Mouse (Mus musculus) midbrain, postnatal 0 days (tissue): ENCODE results near the gene Mgat4d. TPM values are rescaled to one million over a fixed set of nuclear protein-coding genes. Genes with fewer than 3 reads are reported as not detected.
A peak's percentile ranks its signal among the peaks of the same experiment; 100 is the strongest.

ENCODE experiments used
- ATAC-seq: fragments of 200-750 bp; cut with Nextera tagmentation; 2 replicates; pipeline ENCODE4 v1.8.0; 2017; ENCODE audit warnings: moderate number of reproducible peaks, mild to moderate bottlenecking, moderate TSS enrichment, moderate library complexity; ENCODE audit not compliant: low FRiP score
- DNase-seq: peaks from one replicate; pipeline ENCODE4 v3.0.0-alpha.2; 2015; ENCODE audit warnings: low spot score
- H3K27ac ChIP-seq: fragments of 300-500 bp; sonication (generic); 2 replicates; pipeline ENCODE4 v1.5.1; 2014; ENCODE audit warnings: low read depth, mild to moderate bottlenecking, low read length, mixed read lengths
- H3K27me3 ChIP-seq: fragments of 300-500 bp; sonication (generic); 2 replicates; pipeline ENCODE4 v1.6.1; 2014; ENCODE audit warnings: low read length, control low read depth, mixed read lengths; ENCODE audit not compliant: insufficient read depth
- H3K36me3 ChIP-seq: fragments of 300-500 bp; sonication (generic); 2 replicates; pipeline ENCODE4 v1.6.1; 2014; ENCODE audit warnings: low read length, control low read depth, mixed read lengths; ENCODE audit not compliant: insufficient read depth
- H3K4me1 ChIP-seq: fragments of 300-500 bp; sonication (generic); 2 replicates; pipeline ENCODE4 v1.6.1; 2014; ENCODE audit warnings: mild to moderate bottlenecking, control low read depth, antibody characterized with exemption, low read length, mixed read lengths; ENCODE audit not compliant: insufficient read depth
- H3K4me2 ChIP-seq: fragments of 300-500 bp; sonication (generic); 2 replicates; pipeline ENCODE4 v1.6.1; 2014; ENCODE audit warnings: low read depth, mild to moderate bottlenecking, low read length, mixed read lengths; ENCODE audit not compliant: poor library complexity, severe bottlenecking
- H3K4me3 ChIP-seq: fragments of 300-500 bp; sonication (generic); 2 replicates; pipeline ENCODE4 v1.5.1; 2014; ENCODE audit warnings: low read depth, mild to moderate bottlenecking, low read length, moderate library complexity
- H3K9ac ChIP-seq: fragments of 300-500 bp; sonication (generic); replicated peaks from 2 replicates; pipeline ENCODE4 v1.6.1; 2014; ENCODE audit warnings: mild to moderate bottlenecking, low read length, moderate library complexity, mixed read lengths; ENCODE audit not compliant: poor library complexity, severe bottlenecking
- H3K9me3 ChIP-seq: fragments of 300-500 bp; sonication (generic); 2 replicates; pipeline ENCODE4 v1.6.1; 2016; ENCODE audit warnings: low read length, control low read depth
- CTCF ChIP-seq: IDR thresholded peaks from 2 replicates; pipeline ENCODE4 v1.5.1; 2016; ENCODE audit warnings: antibody characterized with exemption, mild to moderate bottlenecking
- WGBS: fragments of 180-500 bp; shearing (Covaris S2); extraction: QIAGEN DNeasy Blood & Tissue Kit; methylation state at CpG from one replicate; pipeline ENCODE4 v1.1.7; 2014; 5-methylcytosine and 5-hydroxymethylcytosine counted together
- polyA plus RNA-seq: library from polyadenylated mRNA; unstranded; fragments of >200 nt; fragmentation: Nextera tagmentation; extraction: Ambion mirVana; gene quantifications from 2 replicates; pipeline ENCODE4 v1.2.1, GENCODE M21; 2015
- total RNA-seq: library from RNA; depleted of rRNA; stranded (reverse); fragments of >200 nt; gene quantifications from 2 replicates; pipeline ENCODE4 v1.2.3, GENCODE M21; 2014

The Mgat4d gene
- total and polyA plus RNA-seq, 2 experiments from 2014 or later = not detected

DNA sequence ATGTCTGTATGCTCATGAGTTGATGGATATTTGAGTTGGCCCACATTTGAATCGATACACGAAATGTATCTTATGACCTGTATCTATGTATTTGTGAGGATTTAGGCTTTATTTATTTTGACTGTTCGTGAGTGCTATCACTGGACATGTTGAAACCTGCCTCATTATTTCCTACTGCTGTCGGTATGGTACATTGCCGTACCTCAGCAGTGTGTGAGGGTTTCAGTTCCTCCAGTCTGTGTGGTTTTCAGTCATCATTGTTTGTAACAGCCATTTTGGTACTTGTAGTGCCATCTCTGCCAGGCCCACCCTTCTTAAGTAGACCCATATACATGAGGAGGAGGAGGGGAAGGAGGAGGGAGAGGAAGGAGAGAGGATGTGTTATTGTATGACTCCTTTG, 46.1 kb downstream of the Mgat4d start:
- H3K9ac ChIP-seq = no peak overlapping the region
- H3K4me2 ChIP-seq = no peak overlapping the region
- H3K4me1 ChIP-seq = peaks cover 4% of the 10 kb centered on the region; the same call in 1 of the 2 replicates
- H3K27me3 ChIP-seq = no peaks in the 10 kb centered on the region
- no peaks in the 10 kb centered on the region for H3K36me3 ChIP-seq
- 96% methylated on average over 5 of the region's 5 CpGs for WGBS
- H3K4me3 ChIP-seq = no peak overlapping the region
- ATAC-seq (no peak), DNase-seq (no peak)
- no peak overlapping the region for H3K27ac ChIP-seq
- no peak for TF ChIP-seq CTCF
- no peaks in the 10 kb centered on the region for H3K9me3 ChIP-seq

DNA sequence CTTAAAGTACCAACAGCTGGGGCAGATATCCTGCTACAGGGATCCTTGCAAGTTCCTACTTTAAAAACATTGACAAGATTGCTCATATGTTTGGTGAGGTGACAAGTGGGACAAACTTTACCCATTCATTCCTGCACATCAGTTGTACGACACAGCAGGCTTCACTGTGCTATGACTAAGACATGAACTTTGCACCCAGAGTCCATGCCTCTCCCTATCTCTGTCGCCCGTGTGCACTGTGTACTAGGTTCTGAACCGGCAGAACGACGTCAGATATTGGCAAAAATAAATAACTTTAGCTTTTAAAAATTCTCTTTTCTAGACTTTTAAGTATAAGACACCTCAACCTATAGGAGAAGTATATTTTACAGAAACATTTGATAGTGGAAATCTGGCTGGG, 48.4 kb downstream of the Mgat4d start:
- 91% methylated on average over 6 of the region's 6 CpGs for WGBS
- H3K9me3 ChIP-seq = no peaks in the 10 kb centered on the region
- peaks cover 3% of the 10 kb centered on the region for H3K36me3 ChIP-seq
- no peak for DNase-seq
- H3K27me3 ChIP-seq = no peaks in the 10 kb centered on the region
- no peak overlapping the region for H3K27ac ChIP-seq
- no peak for ATAC-seq
- no peak overlapping the region for H3K9ac ChIP-seq
- H3K4me2 ChIP-seq = no peak overlapping the region
- H3K4me1 ChIP-seq = no peaks in the 10 kb centered on the region
- no peak for TF ChIP-seq CTCF
- no peak overlapping the region for H3K4me3 ChIP-seq

DNA sequence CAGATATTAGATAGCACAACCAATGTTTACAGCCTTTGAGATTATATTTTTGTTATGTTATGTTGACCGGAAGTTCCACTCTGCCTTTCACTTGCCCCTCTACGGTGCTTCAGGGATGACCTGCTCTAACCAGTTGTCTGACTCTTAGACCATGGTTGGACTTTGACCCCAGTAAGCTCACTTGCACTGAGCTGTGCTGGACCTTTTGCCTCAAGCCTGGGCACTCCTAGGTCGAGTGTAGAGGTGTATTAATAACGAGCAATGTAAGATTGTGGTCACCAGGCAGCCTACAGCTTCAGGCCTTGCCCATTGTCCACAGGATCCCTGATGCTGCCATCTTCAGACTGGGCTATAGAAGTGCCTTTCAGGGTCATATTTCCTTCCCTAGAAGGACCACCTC, 49.5 kb downstream of the Mgat4d start:
- H3K9me3 ChIP-seq = no peaks in the 10 kb centered on the region
- no peaks in the 10 kb centered on the region for H3K27me3 ChIP-seq
- H3K4me3 ChIP-seq = no peak overlapping the region
- no peak for TF ChIP-seq CTCF
- ATAC-seq (no peak), DNase-seq (no peak)
- no peak overlapping the region for H3K4me2 ChIP-seq
- 74% methylated on average over 4 of the region's 4 CpGs for WGBS
- H3K4me1 ChIP-seq = no peaks in the 10 kb centered on the region
- H3K9ac ChIP-seq = no peak overlapping the region
- peaks cover 3% of the 10 kb centered on the region for H3K36me3 ChIP-seq
- no peak overlapping the region for H3K27ac ChIP-seq

DNA sequence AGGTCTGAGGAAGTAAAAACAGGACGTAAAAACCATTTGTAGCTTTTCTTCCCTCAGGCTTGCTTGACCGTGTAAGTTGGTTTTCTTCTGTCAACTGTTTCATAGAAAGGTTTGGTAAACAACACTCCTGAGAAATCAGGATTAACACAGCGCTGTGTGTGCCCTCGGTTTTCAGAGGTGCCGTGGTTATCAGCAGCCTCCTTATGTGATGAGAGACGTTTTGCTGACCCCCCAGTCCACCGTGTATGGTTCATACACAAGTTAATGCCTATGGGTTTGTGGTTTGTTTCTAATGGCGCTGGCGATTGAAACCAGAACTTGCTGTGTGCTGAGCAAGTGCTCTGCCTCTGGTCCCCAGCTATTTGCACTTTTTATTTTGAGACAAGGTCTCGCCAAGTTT, 57.3 kb downstream of the Mgat4d start:
- H3K4me1 ChIP-seq = no peaks in the 10 kb centered on the region
- TF ChIP-seq CTCF = no peak
- peaks cover 1% of the 10 kb centered on the region; the same call in 1 of the 2 replicates for H3K36me3 ChIP-seq
- no peak overlapping the region for H3K27ac ChIP-seq
- 86% methylated on average over 10 of the region's 10 CpGs for WGBS
- H3K27me3 ChIP-seq = no peaks in the 10 kb centered on the region
- ATAC-seq (no peak), DNase-seq (no peak)
- no peak overlapping the region for H3K4me2 ChIP-seq
- H3K9ac ChIP-seq = no peak overlapping the region
- H3K9me3 ChIP-seq = no peaks in the 10 kb centered on the region
- H3K4me3 ChIP-seq = no peak overlapping the region

DNA sequence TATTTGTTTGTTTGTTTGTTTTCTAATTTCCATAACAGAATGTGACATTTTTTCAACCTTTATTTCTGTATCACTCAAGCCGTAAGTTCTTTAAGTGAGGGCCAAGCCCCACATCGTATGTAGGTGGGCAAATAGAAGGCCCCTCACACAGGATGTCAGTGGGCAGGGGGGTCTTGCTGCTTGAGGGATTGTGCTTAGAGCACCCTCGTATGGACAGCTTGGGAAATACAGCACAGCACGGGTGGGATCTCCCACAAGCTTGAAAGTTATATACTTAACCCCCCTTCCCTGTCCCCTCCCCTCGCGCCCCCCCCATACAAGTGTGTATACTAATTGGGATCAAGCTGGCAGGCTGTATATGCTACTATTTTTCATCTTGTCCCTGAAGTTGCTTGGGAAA, 58.6 kb downstream of the Mgat4d start:
- H3K27me3 ChIP-seq = no peaks in the 10 kb centered on the region
- no peak overlapping the region for H3K27ac ChIP-seq
- WGBS = 32% methylated on average over 6 of the region's 6 CpGs
- no peaks in the 10 kb centered on the region for H3K36me3 ChIP-seq
- H3K4me2 ChIP-seq = no peak overlapping the region
- no peaks in the 10 kb centered on the region for H3K4me1 ChIP-seq
- no peaks in the 10 kb centered on the region for H3K9me3 ChIP-seq
- H3K4me3 ChIP-seq = no peak overlapping the region
- ATAC-seq (no peak), DNase-seq (no peak)
- H3K9ac ChIP-seq = no peak overlapping the region
- TF ChIP-seq CTCF = peak; percentile 56

DNA sequence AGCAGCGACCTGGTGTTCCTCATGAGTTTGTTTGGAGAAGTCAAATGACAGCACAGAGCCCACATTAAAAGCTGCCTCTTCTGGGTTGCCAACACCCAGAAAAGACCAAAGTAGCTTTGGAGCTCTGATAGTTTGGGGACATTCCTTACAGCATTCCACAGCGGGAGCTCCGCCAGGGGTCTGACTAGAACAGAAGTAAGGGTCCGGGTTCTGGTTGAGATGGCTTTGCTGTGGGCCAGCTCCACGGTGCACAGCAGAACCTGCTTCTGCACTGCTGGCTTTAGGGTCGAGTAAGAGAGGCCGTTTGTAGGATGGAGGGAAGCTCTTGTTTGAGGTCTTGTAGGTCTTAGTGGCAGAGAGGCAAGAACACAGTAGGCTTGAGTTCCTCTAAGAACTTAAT, 60.2 kb downstream of the Mgat4d start:
- Histone ChIP-seq H3K27me3 (no peaks in the 10 kb centered on the region), H3K9ac (no peak overlapping the region), H3K4me1 (no peaks in the 10 kb centered on the region), H3K9me3 (no peaks in the 10 kb centered on the region), H3K27ac (no peak overlapping the region), H3K4me2 (no peak overlapping the region), H3K4me3 (no peak overlapping the region), H3K36me3 (no peaks in the 10 kb centered on the region)
- no peak for DNase-seq
- no peak for ATAC-seq
- no peak for TF ChIP-seq CTCF
- WGBS = 87% methylated on average over 7 of the region's 7 CpGs
